Mouse (Mus musculus): ENCODE data around the gene Smap1. TPM values are rescaled to one million over a fixed set of nuclear protein-coding genes. Genes with fewer than 3 reads are reported as not detected.

Smap1 gene
- polyA plus RNA-seq, 1 experiment from 2014 or later = 53.1 TPM

DNA sequence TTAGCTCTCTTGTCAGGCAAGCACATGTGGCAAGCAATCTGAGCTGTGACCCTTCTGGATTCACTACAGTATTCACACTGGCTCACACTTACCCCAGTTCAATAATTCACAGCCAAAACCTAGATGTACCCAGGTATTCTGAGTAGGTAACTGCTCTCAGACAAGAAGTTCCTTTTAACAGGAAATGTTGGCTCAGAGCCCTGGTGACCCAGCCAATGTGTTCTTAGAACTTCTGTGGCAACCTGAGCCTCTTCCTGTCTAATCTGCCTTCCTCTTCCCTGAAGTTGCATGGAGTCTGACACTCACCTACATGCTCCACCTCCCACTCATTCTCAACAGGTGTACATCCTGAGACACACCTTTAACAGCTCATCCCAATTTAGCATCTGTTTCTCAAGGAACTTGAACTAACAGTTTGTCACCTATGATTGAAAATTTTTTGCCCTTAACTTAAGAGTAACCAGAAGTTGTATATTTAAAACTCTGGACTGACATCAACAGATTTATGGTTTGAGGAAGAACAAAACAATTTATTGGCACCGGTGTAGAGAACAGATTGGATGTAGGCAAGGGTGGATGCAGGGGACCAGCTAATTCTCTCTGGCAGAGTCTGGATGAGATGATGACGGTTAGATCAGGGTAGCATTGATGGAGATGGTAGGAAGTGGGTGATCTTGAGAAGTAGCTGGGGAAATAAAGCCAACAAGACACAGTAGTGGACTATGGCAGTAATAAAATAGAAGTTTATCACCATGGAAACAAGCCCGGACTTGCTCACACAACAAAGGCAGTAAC, 21.2 kb upstream of the Smap1 start:
- H3K27ac ChIP-seq = no peak overlapping the region
- H3K4me1 ChIP-seq (replicated peaks; ENCODE audit: insufficient read depth, low read length) = no peaks in the 10 kb centered on the region
- no peaks in the 10 kb centered on the region for H3K36me3 ChIP-seq (ENCODE audit: insufficient read depth, low read length)
- no peak overlapping the region for H3K9ac ChIP-seq (ENCODE audit: low read depth, low read length)
- no peaks in the 10 kb centered on the region for H3K9me3 ChIP-seq (replicated peaks; ENCODE audit: low read length)
- no peak for DNase-seq (ENCODE audit: low spot score)
- no peaks in the 10 kb centered on the region for H3K27me3 ChIP-seq (ENCODE audit: insufficient read depth, low read length)
- 0 out of 2 replicates have a peak, but pooled peaks have one; percentile 40 for ATAC-seq (replicated peaks; ENCODE audit: low FRiP score, low read depth)
- H3K4me2 ChIP-seq (ENCODE audit: low read length) = no peak overlapping the region
- WGBS = 77% methylated on average over 3 of the region's 3 CpGs
- TF ChIP-seq CTCF (IDR thresholded peaks at IDR 0.05; ENCODE audit: low read depth) = no peak
- no peak overlapping the region for H3K4me3 ChIP-seq (replicated peaks; ENCODE audit: low read depth, low read length)

GRCm38 (mm10) chr1:23935408-23935762, 13.3 kb upstream of the Smap1 start:
- Histone ChIP-seq H3K4me3 (replicated peaks; ENCODE audit: low read depth, low read length) (no peak overlapping the region), H3K9ac (ENCODE audit: low read depth, low read length) (no peak overlapping the region), H3K4me1 (replicated peaks; ENCODE audit: insufficient read depth, low read length) (no peaks in the 10 kb centered on the region), H3K27me3 (ENCODE audit: insufficient read depth, low read length) (no peaks in the 10 kb centered on the region), H3K9me3 (replicated peaks; ENCODE audit: low read length) (no peaks in the 10 kb centered on the region), H3K4me2 (ENCODE audit: low read length) (no peak overlapping the region), H3K27ac (no peak overlapping the region), H3K36me3 (ENCODE audit: insufficient read depth, low read length) (no peaks in the 10 kb centered on the region)
- no peak for ATAC-seq (replicated peaks; ENCODE audit: low FRiP score, low read depth)
- 38% methylated on average over 4 of the region's 4 CpGs for WGBS
- no peak for TF ChIP-seq CTCF (IDR thresholded peaks at IDR 0.05; ENCODE audit: low read depth)
- no peak for DNase-seq (ENCODE audit: low spot score)

DNA sequence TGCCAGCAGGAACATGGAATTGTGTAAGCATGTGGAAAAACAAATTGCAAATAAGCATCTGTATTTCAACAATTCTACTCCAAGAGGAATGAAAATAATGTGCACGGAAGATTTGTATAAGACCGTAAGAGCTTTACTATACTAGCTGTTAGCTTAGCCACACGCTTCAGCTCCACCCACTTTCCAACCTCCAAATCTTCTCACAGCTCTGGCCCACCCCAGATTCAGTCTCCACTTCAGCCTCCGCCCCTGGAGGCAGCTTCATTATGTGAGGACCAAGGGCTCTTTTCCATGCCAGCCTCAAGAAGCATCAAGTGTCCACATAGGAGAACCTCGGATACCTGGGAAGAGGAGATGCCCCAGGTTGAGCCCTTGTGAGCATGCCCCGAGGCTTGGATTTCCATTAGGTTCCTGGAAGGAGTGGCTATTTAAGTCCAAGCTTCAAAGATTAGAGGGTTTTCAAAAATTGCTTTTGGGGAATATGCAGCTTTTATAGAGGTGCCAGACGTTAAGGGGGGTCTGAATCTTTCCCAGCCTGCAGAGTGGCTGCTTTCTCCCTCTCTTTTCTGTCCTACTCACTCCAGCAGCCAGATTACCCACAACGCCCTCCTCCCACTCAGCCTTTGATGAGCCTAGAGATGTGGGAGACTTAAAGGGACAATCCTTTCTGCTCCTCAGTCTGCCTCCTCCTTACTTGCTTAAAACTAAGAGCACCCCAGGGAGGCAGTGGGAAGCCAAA, 12.7 kb upstream of the Smap1 start:
- Histone ChIP-seq H3K9ac (ENCODE audit: low read depth, low read length) (no peak overlapping the region), H3K4me2 (ENCODE audit: low read length) (no peak overlapping the region), H3K4me3 (replicated peaks; ENCODE audit: low read depth, low read length) (no peak overlapping the region), H3K9me3 (replicated peaks; ENCODE audit: low read length) (no peaks in the 10 kb centered on the region), H3K27ac (no peak overlapping the region), H3K27me3 (ENCODE audit: insufficient read depth, low read length) (no peaks in the 10 kb centered on the region), H3K36me3 (ENCODE audit: insufficient read depth, low read length) (no peaks in the 10 kb centered on the region), H3K4me1 (replicated peaks; ENCODE audit: insufficient read depth, low read length) (no peaks in the 10 kb centered on the region)
- 49% methylated on average over 8 of the region's 8 CpGs for WGBS
- ATAC-seq (replicated peaks; ENCODE audit: low FRiP score, low read depth) = no peak
- TF ChIP-seq CTCF (IDR thresholded peaks at IDR 0.05; ENCODE audit: low read depth) = no peak
- no peak for DNase-seq (ENCODE audit: low spot score)

GRCm38 (mm10) chr1:23929410-23929809, 7.3 kb upstream of the Smap1 start:
- peaks cover 9% of the 10 kb centered on the region for H3K9me3 ChIP-seq (replicated peaks; ENCODE audit: low read length)
- no peaks in the 10 kb centered on the region for H3K27me3 ChIP-seq (ENCODE audit: insufficient read depth, low read length)
- no peak for ATAC-seq (replicated peaks; ENCODE audit: low FRiP score, low read depth)
- no peaks in the 10 kb centered on the region for H3K4me1 ChIP-seq (replicated peaks; ENCODE audit: insufficient read depth, low read length)
- H3K4me3 ChIP-seq (replicated peaks; ENCODE audit: low read depth, low read length) = no peak overlapping the region
- 88% methylated on average over 6 of the region's 6 CpGs for WGBS
- no peak for DNase-seq (ENCODE audit: low spot score)
- no peak overlapping the region for H3K27ac ChIP-seq
- H3K9ac ChIP-seq (ENCODE audit: low read depth, low read length) = no peak overlapping the region
- H3K36me3 ChIP-seq (ENCODE audit: insufficient read depth, low read length) = no peaks in the 10 kb centered on the region
- H3K4me2 ChIP-seq (ENCODE audit: low read length) = no peak overlapping the region
- TF ChIP-seq CTCF (IDR thresholded peaks at IDR 0.05; ENCODE audit: low read depth) = no peak

DNA sequence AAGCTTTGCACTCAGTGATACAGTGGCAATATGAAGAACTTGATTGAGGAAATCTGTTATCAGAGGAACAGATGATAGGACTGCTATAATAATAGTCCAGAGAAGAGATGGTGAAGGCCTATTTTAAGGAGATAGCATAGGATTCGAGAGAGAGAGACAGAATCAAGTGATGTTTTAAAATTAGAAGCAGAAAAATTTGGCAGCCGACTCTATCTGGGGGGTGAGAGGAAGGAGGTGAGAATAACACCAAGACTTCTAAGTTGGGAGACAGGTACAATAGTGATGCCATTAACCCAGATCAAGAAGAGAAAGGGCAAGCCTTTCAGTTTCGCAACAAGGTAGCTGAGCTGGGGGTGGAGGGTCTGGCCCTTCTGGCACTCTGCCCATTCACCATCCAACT, 6.3 kb upstream of the Smap1 start:
- DNase-seq (ENCODE audit: low spot score) = no peak
- Histone ChIP-seq H3K27me3 (ENCODE audit: insufficient read depth, low read length) (no peaks in the 10 kb centered on the region), H3K4me3 (replicated peaks; ENCODE audit: low read depth, low read length) (no peak overlapping the region), H3K27ac (no peak overlapping the region), H3K9me3 (replicated peaks; ENCODE audit: low read length) (peaks cover 9% of the 10 kb centered on the region), H3K9ac (ENCODE audit: low read depth, low read length) (no peak overlapping the region), H3K4me2 (ENCODE audit: low read length) (no peak overlapping the region), H3K4me1 (replicated peaks; ENCODE audit: insufficient read depth, low read length) (no peaks in the 10 kb centered on the region), H3K36me3 (ENCODE audit: insufficient read depth, low read length) (no peaks in the 10 kb centered on the region)
- no peak for TF ChIP-seq CTCF (IDR thresholded peaks at IDR 0.05; ENCODE audit: low read depth)
- 92% methylated on average over 3 of the region's 3 CpGs for WGBS
- no peak for ATAC-seq (replicated peaks; ENCODE audit: low FRiP score, low read depth)

GRCm38 (mm10) chr1:23923779-23924708, 1.9 kb upstream of the Smap1 start:
- Histone ChIP-seq H3K9ac (ENCODE audit: low read depth, low read length) (no peak overlapping the region), H3K4me1 (replicated peaks; ENCODE audit: insufficient read depth, low read length) (peaks cover 3% of the 10 kb centered on the region), H3K4me2 (ENCODE audit: low read length) (no peak overlapping the region), H3K36me3 (ENCODE audit: insufficient read depth, low read length) (no peaks in the 10 kb centered on the region), H3K27me3 (ENCODE audit: insufficient read depth, low read length) (no peaks in the 10 kb centered on the region), H3K9me3 (replicated peaks; ENCODE audit: low read length) (peaks cover 9% of the 10 kb centered on the region), H3K27ac (no peak overlapping the region), H3K4me3 (replicated peaks; ENCODE audit: low read depth, low read length) (no peak overlapping the region)
- 87% methylated on average over 7 of the region's 7 CpGs for WGBS
- ATAC-seq (replicated peaks; ENCODE audit: low FRiP score, low read depth) (no peak), DNase-seq (ENCODE audit: low spot score) (no peak)
- no peak for TF ChIP-seq CTCF (IDR thresholded peaks at IDR 0.05; ENCODE audit: low read depth)
